Mouse (Mus musculus) limb, embryonic 14.5 days (tissue): ENCODE measurements around the gene Kiss1. TPM values are rescaled to one million over a fixed set of nuclear protein-coding genes. Genes with fewer than 3 reads are reported as not detected.

Source experiments
- ATAC-seq: fragments of 200-750 bp; cut with Nextera tagmentation; 2 replicates; pipeline ENCODE4 v1.8.0; 2017; ENCODE audit warnings: low read depth, moderate number of reproducible peaks, moderate TSS enrichment; ENCODE audit not compliant: low FRiP score
- DNase-seq: peaks from one replicate; pipeline ENCODE4 v3.0.0-alpha.2; 2015; ENCODE audit warnings: low spot score
- H3K27ac ChIP-seq: fragments of 300-500 bp; sonication (generic); replicated peaks from 2 replicates; pipeline ENCODE4 v1.5.1; 2014; ENCODE audit warnings: low read depth, mild to moderate bottlenecking, low read length, moderate library complexity, mixed read lengths
- H3K27me3 ChIP-seq: fragments of 300-500 bp; sonication (generic); 2 replicates; pipeline ENCODE4 v1.6.1; 2014; ENCODE audit warnings: low read length, mixed read lengths; ENCODE audit not compliant: control insufficient read depth, insufficient read depth
- H3K36me3 ChIP-seq: fragments of 300-500 bp; sonication (generic); 2 replicates; pipeline ENCODE4 v1.6.1; 2014; ENCODE audit warnings: mild to moderate bottlenecking, low read length, moderate library complexity, mixed read lengths; ENCODE audit not compliant: control insufficient read depth, insufficient read depth
- H3K4me1 ChIP-seq: fragments of 300-500 bp; sonication (generic); 2 replicates; pipeline ENCODE4 v1.6.1; 2014; ENCODE audit warnings: antibody characterized with exemption, low read length, mixed read lengths; ENCODE audit not compliant: control insufficient read depth, insufficient read depth
- H3K4me2 ChIP-seq: fragments of 300-500 bp; sonication (generic); replicated peaks from 2 replicates; pipeline ENCODE4 v1.6.1; 2014; ENCODE audit warnings: low read depth, mild to moderate bottlenecking, low read length, moderate library complexity; ENCODE audit not compliant: severe bottlenecking
- H3K4me3 ChIP-seq: fragments of 300-500 bp; sonication (generic); replicated peaks from 2 replicates; pipeline ENCODE4 v1.5.1; 2014; ENCODE audit warnings: low read length
- H3K9ac ChIP-seq: fragments of 300-500 bp; sonication (generic); 2 replicates; pipeline ENCODE4 v1.6.1; 2014; ENCODE audit warnings: mild to moderate bottlenecking, low read depth, low read length, moderate library complexity; ENCODE audit not compliant: severe bottlenecking
- H3K9me3 ChIP-seq: fragments of 300-500 bp; sonication (generic); 2 replicates; pipeline ENCODE4 v1.6.1; 2016; ENCODE audit warnings: low read length; ENCODE audit not compliant: control insufficient read depth
- POLR2A ChIP-seq: fragments of 200-500 bp; IDR thresholded peaks from 2 replicates; pipeline ENCODE4 v1.8.0; 2012; ENCODE audit warnings: inconsistent platforms, mild to moderate bottlenecking, moderate library complexity, borderline replicate concordance; ENCODE audit not compliant: insufficient read depth, insufficient read length; ENCODE audit errors: extremely low read depth
- WGBS: fragments of 180-500 bp; shearing (Covaris S2); extraction: QIAGEN DNeasy Blood & Tissue Kit; methylation state at CpG from one replicate; pipeline ENCODE4 v1.1.7; 2014; 5-methylcytosine and 5-hydroxymethylcytosine counted together
- polyA plus RNA-seq, 2 experiments: library from polyadenylated mRNA; depleted of rRNA in 1 of 2; stranded (reverse) in 1 of 2; unstranded in 1 of 2; fragments of >200 nt; fragmentation: Nextera tagmentation in 1 of 2; extraction: Ambion mirVana in 1 of 2; gene quantifications; 2 replicates each; pipeline versions ENCODE4 v1.2.1 to v1.2.3; 2012 to 2014

Kiss1 gene
- polyA plus RNA-seq, 2 experiments: not detected

DNA sequence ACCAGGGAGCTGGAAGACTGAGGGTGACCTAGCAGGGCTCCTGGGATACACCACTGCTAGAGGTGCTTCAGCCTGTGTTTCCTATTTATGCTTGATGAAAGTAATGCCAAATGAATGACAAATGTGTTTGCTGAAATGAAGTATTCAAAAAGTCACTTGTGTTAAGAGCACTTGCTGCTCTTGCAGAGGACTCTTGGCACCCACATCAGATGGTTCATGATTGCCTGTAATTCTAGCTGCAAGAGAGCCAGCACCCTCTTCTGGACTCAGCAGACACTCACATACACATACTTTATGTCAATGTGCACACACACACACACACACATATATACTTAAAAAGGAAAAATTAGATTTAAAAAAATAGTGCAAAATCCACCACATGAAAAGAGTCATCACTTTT, 29.1 kb upstream of the Kiss1 start:
- no peak for ATAC-seq
- DNase-seq: no peak
- H3K36me3 ChIP-seq: no peaks in the 10 kb centered on the region

DNA sequence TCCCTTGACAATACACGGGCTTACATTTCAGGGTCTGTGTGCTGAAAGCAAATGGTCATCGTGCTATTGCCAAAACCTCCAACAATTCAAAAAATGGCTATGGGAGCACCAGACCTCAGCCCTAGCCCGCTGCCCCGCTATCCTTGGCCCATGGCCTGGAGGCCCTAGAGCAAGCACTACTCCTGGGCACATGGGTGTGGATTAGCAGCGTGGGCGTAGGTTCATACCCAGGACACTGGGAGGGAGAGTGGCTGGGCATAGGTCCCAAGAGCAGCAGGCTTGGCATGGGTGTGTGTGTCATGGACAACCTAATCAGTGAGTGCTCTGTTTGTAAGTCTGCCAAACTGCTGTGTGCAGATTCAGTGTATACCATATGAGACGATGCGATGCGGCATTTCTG, 25.3 kb upstream of the Kiss1 start:
- Histone ChIP-seq H3K36me3 (no peaks in the 10 kb centered on the region), H3K9ac (no peak overlapping the region), H3K27ac (no peak overlapping the region), H3K27me3 (no peaks in the 10 kb centered on the region), H3K4me2 (no peak overlapping the region), H3K4me3 (no peak overlapping the region), H3K4me1 (peaks cover 5% of the 10 kb centered on the region; the same call in 1 of the 2 replicates), H3K9me3 (no peaks in the 10 kb centered on the region)
- DNase-seq (no peak), ATAC-seq (no peak)
- 81% methylated on average over 9 of the region's 9 CpGs for WGBS
- no peak for TF ChIP-seq POLR2A

More for the DNA sequence above, 29.1 kb upstream of the Kiss1 start:
- Histone ChIP-seq H3K27me3 (no peaks in the 10 kb centered on the region), H3K9ac (no peak overlapping the region), H3K9me3 (no peaks in the 10 kb centered on the region), H3K27ac (no peak overlapping the region), H3K4me2 (no peak overlapping the region), H3K4me3 (no peak overlapping the region), H3K4me1 (no peaks in the 10 kb centered on the region)
- TF ChIP-seq POLR2A: no peak

DNA sequence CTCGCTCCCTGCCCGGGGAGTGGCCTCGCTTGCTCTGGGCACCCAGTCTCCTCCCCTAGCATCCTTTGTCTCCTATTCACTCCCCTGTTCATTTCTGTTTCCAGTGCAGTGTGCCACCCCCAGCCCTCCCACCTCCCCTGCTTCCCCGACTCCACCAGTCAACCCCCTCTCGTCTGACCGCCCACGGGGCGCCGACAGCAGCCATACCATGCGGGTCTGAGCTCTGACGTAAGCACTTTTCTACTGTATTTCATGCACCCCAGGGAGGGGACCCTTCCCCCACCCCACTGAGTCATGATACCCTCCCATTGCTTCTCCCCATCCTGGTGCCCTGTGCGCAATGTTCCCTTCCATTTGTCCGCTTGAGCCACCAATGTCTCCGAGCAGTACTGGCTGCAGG, 22.9 kb upstream of the Kiss1 start:
- H3K36me3 ChIP-seq: no peaks in the 10 kb centered on the region
- no peak overlapping the region for H3K4me3 ChIP-seq
- no peaks in the 10 kb centered on the region for H3K27me3 ChIP-seq
- ATAC-seq (no peak), DNase-seq (no peak)
- H3K4me2 ChIP-seq: peak overlapping the region; percentile 21
- 32% methylated on average over 14 of the region's 14 CpGs for WGBS
- TF ChIP-seq POLR2A: no peak
- no peak overlapping the region for H3K9ac ChIP-seq
- no peaks in the 10 kb centered on the region for H3K9me3 ChIP-seq
- H3K4me1 ChIP-seq: peaks cover 12% of the 10 kb centered on the region
- H3K27ac ChIP-seq: no peak overlapping the region

DNA sequence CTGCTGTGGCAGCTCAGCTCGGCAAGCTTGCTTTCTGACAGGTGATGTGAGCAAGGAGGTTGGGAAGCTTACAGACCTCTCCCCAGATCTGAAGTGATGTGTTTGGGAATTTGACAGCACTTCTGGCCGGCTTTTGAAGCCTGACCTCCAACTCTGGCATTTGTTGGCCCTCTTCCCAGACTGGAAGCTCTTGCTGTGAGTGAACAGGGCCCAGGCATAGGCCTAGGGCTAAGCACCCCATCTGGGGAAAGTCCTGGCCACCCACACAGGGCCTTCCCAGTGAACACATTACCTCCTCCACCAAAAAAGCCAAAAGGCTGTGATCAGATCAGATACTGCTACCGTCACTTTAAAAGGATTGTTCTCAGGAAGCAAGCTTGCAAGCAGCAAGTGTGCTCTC, 19.1 kb upstream of the Kiss1 start:
- no peaks in the 10 kb centered on the region for H3K9me3 ChIP-seq
- H3K27ac ChIP-seq: no peak overlapping the region
- no peaks in the 10 kb centered on the region for H3K36me3 ChIP-seq
- DNase-seq (no peak), ATAC-seq (no peak)
- H3K4me2 ChIP-seq: no peak overlapping the region
- no peaks in the 10 kb centered on the region for H3K27me3 ChIP-seq
- WGBS: 32% methylated on average over 3 of the region's 3 CpGs
- H3K4me3 ChIP-seq: no peak overlapping the region
- H3K4me1 ChIP-seq: peaks cover 12% of the 10 kb centered on the region
- TF ChIP-seq POLR2A: no peak
- H3K9ac ChIP-seq: no peak overlapping the region

DNA sequence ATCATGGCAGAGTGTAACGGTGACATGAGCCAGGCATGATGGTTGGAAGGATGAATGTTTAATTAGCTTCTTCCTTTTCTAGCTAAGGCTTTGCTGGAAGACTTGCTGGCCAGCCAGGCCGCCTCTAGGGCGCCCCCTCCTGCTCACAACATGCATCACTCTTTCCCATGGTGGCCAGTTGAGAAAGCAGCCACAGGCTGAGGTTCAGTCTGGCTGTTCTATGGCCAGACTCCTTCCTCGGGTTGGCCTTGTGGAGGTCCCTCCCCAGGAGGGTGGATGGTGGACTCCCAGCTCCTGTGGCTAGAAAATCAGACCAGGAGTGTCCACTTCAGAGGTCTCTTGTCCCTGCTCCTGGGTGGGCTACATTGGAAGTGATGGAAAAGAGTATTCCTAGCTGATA, 14.8 kb upstream of the Kiss1 start:
- H3K9ac ChIP-seq: no peak overlapping the region
- H3K4me1 ChIP-seq: peaks cover 7% of the 10 kb centered on the region
- DNase-seq: peak; percentile 41

DNA sequence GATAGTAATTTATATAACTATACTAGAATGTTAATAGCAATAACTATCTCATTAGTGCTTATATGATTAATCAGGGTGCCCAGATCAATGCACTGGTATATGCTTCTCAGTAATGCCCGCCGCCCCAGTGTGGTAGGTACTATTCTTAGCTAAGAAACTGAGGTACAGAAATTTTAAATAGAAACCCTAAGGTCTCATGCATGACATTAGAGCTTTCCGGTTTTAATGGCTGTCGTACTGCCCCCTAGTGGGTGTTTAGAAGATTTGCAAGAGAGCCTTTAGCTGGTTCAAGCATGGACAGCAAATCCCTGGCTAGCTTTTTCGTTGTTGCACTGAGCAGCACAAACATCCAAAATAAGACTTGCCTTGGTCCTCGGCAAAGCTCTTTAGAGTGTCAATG, 14.4 kb upstream of the Kiss1 start:
- H3K4me1 ChIP-seq: peaks cover 5% of the 10 kb centered on the region

More for the DNA sequence above, 14.8 kb upstream of the Kiss1 start:
- WGBS: 4% methylated on average over 4 of the region's 4 CpGs
- Histone ChIP-seq H3K4me3 (no peak overlapping the region), H3K27me3 (no peaks in the 10 kb centered on the region), H3K27ac (no peak overlapping the region), H3K36me3 (no peaks in the 10 kb centered on the region), H3K9me3 (no peaks in the 10 kb centered on the region), H3K4me2 (no peak overlapping the region)
- no peak for TF ChIP-seq POLR2A
- ATAC-seq: no peak

More for the DNA sequence above, 14.4 kb upstream of the Kiss1 start:
- DNase-seq (peak; percentile 89), ATAC-seq (no peak)
- Histone ChIP-seq H3K4me2 (no peak overlapping the region), H3K9ac (no peak overlapping the region), H3K9me3 (no peaks in the 10 kb centered on the region), H3K36me3 (no peaks in the 10 kb centered on the region), H3K27ac (no peak overlapping the region), H3K4me3 (no peak overlapping the region), H3K27me3 (no peaks in the 10 kb centered on the region)
- TF ChIP-seq POLR2A: no peak
- WGBS: 18% methylated on average over 6 of the region's 6 CpGs
